Mouse (Mus musculus) E14TG2a.4 (cell line): ENCODE data around the gene Rad9b.

Experiments used
- H3K27me3 ChIP-seq: 2 replicates; pipeline ENCODE4 v1.6.1; 2014; ENCODE audit warnings: low read length, control low read depth; ENCODE audit not compliant: insufficient read depth
- H3K36me3 ChIP-seq: 2 replicates; pipeline ENCODE4 v1.6.1; 2014; ENCODE audit warnings: low read length, control low read depth; ENCODE audit not compliant: insufficient read depth
- H3K4me1 ChIP-seq: replicated peaks from 2 replicates; pipeline ENCODE4 v1.6.1; 2014; ENCODE audit warnings: low read depth, low read length, control low read depth
- H3K4me3 ChIP-seq: replicated peaks from 2 replicates; pipeline ENCODE4 v1.5.1; 2014; ENCODE audit warnings: mild to moderate bottlenecking, low read length
- H3K9me3 ChIP-seq: 2 replicates; pipeline ENCODE4 v1.6.1; 2014; ENCODE audit warnings: low read length, control low read depth
- CTCF ChIP-seq: conservative IDR thresholded peaks from 2 replicates; pipeline ENCODE4 v1.5.1; 2014; ENCODE audit warnings: low read length
- NANOG ChIP-seq: IDR thresholded peaks from 2 replicates; pipeline ENCODE4 v1.6.1; 2014; ENCODE audit warnings: borderline replicate concordance, low read length, mixed read lengths
- POU5F1 ChIP-seq: IDR thresholded peaks from 2 replicates; pipeline ENCODE4 v1.6.1; 2014; ENCODE audit warnings: low read length, borderline replicate concordance

Rad9b gene

DNA sequence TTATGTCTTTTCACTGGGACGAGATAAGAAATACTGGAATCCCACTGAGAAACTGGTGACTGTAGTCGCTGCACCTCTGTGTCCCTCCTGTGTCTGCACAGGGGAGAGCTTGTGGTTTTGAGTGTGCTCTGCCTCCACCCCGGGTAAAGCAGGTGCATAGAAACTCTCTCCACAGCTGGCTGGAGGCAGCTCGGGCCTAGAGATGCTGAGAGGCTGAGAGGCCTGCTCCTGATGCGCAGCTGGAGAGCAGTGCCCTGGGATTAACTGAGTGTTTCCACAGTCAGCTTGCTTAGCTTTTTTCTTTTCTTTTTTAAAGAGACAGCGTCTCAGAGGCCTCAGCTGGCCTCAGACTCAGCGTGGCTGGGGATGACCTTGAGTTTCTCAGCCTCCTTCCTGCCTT lies 42.3 kb downstream of the Rad9b start:
- Histone ChIP-seq H3K4me3 (no peak overlapping the region), H3K9me3 (no peaks in the 10 kb centered on the region)
- no peak for TF ChIP-seq POU5F1
- TF ChIP-seq NANOG, result no peak
- TF ChIP-seq CTCF, result no peak

DNA sequence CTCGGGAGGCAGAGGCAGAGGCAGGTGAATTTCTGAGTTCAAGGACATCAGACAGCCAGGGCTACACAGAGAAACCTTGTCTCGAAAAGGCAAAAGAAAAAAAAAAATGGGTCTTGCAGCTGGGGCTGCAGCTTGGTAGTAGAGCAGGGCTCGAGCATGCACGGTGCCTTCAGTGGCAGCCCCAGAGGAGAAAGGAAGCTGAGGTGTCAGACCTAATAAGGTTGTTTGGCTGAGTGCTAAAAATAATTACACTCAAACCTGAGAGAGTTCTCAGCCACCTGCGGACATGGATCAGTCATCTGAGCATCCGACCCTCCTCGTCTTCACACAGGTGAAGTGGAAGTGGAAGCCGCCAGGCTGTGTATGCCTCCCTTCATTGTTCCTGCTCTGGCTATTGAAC lies 43.3 kb downstream of the Rad9b start:
- H3K36me3 ChIP-seq, result peaks cover 72% of the 10 kb centered on the region
- no peak overlapping the region for H3K4me3 ChIP-seq
- TF ChIP-seq CTCF (no peak), POU5F1 (no peak), NANOG (no peak)
- peaks cover 74% of the 10 kb centered on the region for H3K4me1 ChIP-seq
- H3K9me3 ChIP-seq, result no peaks in the 10 kb centered on the region
- no peaks in the 10 kb centered on the region for H3K27me3 ChIP-seq

More for the DNA sequence above, 42.3 kb downstream of the Rad9b start:
- Histone ChIP-seq H3K4me1 (peaks cover 80% of the 10 kb centered on the region), H3K36me3 (peaks cover 78% of the 10 kb centered on the region), H3K27me3 (no peaks in the 10 kb centered on the region)

DNA sequence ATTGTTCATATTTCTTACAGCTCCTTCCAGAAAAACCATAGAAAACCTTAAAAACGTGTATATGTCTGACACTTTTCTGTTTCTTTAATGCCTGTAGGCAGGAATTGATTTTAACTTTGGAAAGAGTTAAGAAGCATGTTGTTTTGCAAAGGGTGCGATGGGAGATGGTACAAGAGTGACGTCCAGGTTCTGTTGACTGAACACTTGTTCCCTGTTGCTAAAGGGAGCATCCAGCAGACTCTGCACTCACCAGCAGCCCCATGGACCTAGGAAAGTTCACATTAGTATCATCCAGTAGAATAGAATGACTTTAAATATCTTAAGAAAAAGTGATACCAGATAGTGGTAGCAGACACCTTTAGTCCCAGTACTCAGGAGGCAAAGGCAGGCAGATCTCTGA lies 47.5 kb downstream of the Rad9b start:
- no peaks in the 10 kb centered on the region for H3K9me3 ChIP-seq
- no peak overlapping the region for H3K4me3 ChIP-seq
- H3K4me1 ChIP-seq, result peaks cover 78% of the 10 kb centered on the region
- TF ChIP-seq POU5F1, result no peak
- TF ChIP-seq NANOG, result no peak
- TF ChIP-seq CTCF, result no peak
- no peaks in the 10 kb centered on the region for H3K27me3 ChIP-seq
- peaks cover 52% of the 10 kb centered on the region for H3K36me3 ChIP-seq

DNA sequence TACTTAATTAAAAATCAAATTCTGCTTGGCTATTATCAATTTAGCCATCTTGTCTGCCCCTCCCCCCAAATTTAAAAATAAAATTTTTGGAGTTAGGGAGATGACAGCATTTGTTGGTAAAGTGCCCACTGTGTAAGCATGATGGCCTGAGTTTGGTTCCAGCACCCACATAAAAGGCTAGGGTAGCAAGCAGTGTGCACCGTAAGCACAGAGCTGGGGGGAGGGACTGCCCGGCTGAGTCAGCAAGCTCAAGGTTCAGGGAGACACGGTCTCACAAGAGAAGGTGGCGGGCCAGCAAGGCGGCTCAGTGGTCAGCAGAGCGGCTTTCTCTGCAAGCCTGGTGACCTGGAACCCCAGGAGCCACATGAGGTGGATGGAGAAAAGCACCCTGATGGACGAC lies 48.6 kb downstream of the Rad9b start:
- peaks cover 41% of the 10 kb centered on the region for H3K36me3 ChIP-seq
- H3K4me3 ChIP-seq, result no peak overlapping the region
- no peak for TF ChIP-seq POU5F1
- TF ChIP-seq NANOG, result no peak
- no peak for TF ChIP-seq CTCF
- H3K9me3 ChIP-seq, result no peaks in the 10 kb centered on the region
- H3K4me1 ChIP-seq, result peaks cover 79% of the 10 kb centered on the region
- H3K27me3 ChIP-seq, result no peaks in the 10 kb centered on the region

DNA sequence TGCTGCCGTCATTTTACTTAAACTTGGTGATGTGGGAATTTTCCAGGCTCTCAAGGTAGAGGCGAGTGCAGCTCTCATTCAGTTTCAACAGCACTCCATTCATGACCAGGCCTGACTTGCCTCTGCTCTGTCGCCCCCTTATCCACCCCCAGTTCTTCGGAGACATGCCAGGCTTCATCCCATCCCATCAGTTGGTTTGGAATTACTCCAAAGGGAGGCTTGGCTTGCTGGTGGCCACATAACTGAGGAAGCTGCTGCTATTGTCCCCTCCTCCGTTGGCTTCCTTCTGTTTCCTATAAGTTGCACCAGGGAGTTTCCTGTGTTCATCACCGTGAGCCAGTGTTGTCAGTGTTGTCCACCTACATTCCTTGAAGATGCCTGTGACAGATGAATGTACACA lies 49.5 kb downstream of the Rad9b start:
- no peak overlapping the region for H3K4me3 ChIP-seq
- peaks cover 83% of the 10 kb centered on the region for H3K4me1 ChIP-seq
- TF ChIP-seq POU5F1 (no peak), CTCF (no peak), NANOG (no peak)
- peaks cover 43% of the 10 kb centered on the region for H3K36me3 ChIP-seq
- H3K9me3 ChIP-seq, result no peaks in the 10 kb centered on the region
- H3K27me3 ChIP-seq, result no peaks in the 10 kb centered on the region

DNA sequence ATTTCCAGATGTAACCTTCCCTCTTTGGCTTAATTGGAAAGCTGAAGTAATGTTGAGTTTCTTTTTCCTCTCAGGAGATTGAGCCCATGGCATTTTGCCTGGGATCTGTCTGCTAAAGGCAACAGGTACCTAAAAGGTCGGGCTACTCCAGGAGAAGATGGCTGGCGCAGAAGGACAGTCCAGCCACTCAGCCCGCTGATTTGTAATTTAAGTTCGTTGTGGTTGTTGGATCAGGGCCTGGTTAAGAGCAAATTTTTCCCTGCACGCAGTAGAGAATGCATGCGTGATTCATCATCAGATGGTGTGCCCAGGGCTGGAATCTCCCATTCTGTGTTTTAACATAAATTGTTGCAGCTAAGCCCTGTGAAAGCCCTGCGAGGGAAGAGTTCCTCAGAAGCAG lies 50.1 kb downstream of the Rad9b start:
- peaks cover 41% of the 10 kb centered on the region for H3K36me3 ChIP-seq
- no peaks in the 10 kb centered on the region for H3K27me3 ChIP-seq
- peaks cover 83% of the 10 kb centered on the region for H3K4me1 ChIP-seq
- no peaks in the 10 kb centered on the region for H3K9me3 ChIP-seq
- TF ChIP-seq CTCF (no peak), NANOG (no peak), POU5F1 (no peak)
- no peak overlapping the region for H3K4me3 ChIP-seq

DNA sequence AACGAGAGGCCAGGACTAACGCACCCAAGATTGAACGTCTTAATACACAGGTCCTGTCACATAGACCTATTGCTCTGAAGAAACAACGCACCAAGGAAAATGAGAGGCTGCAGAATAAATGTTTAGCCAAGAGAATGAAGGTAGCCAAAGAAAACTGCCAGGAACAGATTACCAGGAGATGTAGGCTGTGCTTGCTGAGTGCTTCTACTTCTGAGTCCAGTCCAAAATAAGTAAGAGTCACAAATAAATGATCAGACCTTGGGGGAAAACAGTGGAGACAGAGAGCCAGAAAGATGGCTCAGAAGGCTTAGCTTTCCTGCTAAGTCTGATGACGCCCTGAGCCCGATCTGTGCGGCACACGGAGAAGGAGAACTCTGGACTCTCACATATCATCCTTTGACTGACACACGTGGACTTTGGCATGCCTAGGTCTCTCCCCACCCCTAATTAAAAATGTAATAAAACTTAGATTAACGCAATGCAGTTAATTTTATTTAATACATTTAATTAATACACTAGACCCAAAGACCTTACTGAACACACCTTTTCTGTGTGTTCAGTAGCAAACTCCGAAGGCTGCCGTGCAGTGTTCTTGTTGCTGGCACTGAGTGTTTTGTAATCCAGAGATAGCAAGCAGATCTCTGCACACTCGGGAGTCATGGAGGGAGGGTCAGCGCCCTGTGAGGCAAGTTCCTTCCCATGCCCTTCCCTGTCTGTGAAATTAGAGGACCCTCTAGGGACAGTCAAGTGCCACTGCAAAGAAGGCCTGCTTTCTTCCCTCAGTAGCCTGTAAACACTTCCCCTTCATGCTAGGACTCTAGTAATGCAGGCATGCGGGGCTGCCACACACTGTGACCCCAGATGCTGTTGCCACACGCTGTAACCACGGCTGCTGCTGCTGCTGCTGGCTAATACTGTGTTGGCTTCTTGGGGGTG lies 51.0 kb downstream of the Rad9b start:
- Histone ChIP-seq H3K36me3 (peaks cover 33% of the 10 kb centered on the region), H3K4me3 (no peak overlapping the region), H3K4me1 (peaks cover 90% of the 10 kb centered on the region), H3K27me3 (no peaks in the 10 kb centered on the region), H3K9me3 (no peaks in the 10 kb centered on the region)
- no peak for TF ChIP-seq NANOG
- TF ChIP-seq CTCF, result no peak
- no peak for TF ChIP-seq POU5F1

DNA sequence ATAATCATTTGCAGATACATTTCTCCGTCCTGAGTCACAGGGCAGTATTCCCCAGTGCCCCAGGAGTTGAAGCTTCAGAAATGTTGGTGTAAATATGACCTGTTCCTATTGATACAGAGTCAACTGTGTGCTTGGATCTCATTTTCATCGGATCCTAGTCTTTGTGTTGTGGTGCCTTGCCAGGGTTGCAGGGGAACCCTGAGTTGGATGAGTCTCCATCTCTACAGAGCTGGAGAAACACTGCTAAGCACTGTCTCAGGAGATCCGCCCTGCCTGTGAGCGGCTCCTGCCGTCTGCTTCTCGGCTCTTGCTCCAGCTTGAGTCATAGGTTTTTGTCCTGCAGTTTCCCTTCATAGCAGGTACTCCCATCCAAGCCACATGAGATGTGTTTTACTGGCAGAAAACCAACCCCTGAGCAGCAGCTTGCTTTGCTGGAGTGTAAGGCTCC lies 53.9 kb downstream of the Rad9b start:
- H3K9me3 ChIP-seq, result no peaks in the 10 kb centered on the region
- H3K4me3 ChIP-seq, result no peak overlapping the region
- TF ChIP-seq POU5F1 (no peak), NANOG (no peak), CTCF (no peak)
- peaks cover 90% of the 10 kb centered on the region for H3K4me1 ChIP-seq
- peaks cover 38% of the 10 kb centered on the region for H3K36me3 ChIP-seq
- no peaks in the 10 kb centered on the region for H3K27me3 ChIP-seq
